In the genomic region with DNA sequence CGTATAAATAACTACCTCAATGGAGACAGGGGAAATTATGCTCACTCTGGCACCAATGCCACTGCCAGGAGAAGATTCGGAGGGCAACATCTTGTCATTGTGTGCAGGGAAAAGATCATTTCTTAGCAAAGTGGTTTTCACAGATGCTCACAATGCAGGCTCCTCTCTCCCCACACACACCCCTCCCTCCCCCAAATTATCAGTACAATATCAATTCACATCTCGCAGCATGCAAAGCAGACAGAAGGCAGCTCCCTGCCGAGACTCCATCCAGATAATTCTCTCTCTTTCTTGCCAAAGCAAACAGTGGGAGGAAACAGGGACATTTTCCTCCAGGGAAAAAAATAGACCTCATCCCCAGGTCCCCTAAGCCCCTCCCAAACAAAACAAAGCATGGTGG, we compare ENCODE assay signal across 22 mouse cellular contexts.
DNase-seq lines count a peak whose midpoint lies in the region; ATAC-seq and TF ChIP-seq lines count a peak whose summit lies in the region.
"Had no signal": no experiment of that assay in that cellular context is flagged by ENCODE, and none has a peak within 500 bp of the region (broad histone marks: within the 10 kb centered on the region; RNA-seq: fewer than 3 reads in every experiment).

No protein-coding gene starts in this region.

- no peak for TF ChIP-seq EP300 in stomach, postnatal 0 days (optimal IDR thresholded peaks at IDR 0.05)

- no peak overlapping the region for H3K4me3 ChIP-seq in hindbrain, embryonic 14.5 days (replicated peaks; ENCODE audit: low read length)
- no peak overlapping the region for H3K4me3 ChIP-seq in hindbrain, embryonic 11.5 days (ENCODE audit: low read depth, low read length)
- no peak overlapping the region for H3K4me3 ChIP-seq in midbrain, embryonic 14.5 days (replicated peaks; ENCODE audit: low read depth, low read length)
- no peak overlapping the region for H3K4me3 ChIP-seq in midbrain, embryonic 15.5 days
- H3K4me3 ChIP-seq in forebrain, postnatal 0 days (ENCODE audit: low read depth, low read length), result no peak overlapping the region
- no peak overlapping the region for H3K4me3 ChIP-seq in midbrain, postnatal 0 days (ENCODE audit: low read depth, low read length)
- no peak overlapping the region for H3K4me3 ChIP-seq in stomach, postnatal 0 days (ENCODE audit: low read depth, low read length)
- H3K4me3 ChIP-seq: heart, adult 2 months; midbrain, embryonic 12.5 days had no signal

- no peak overlapping the region for H3K9ac ChIP-seq in hindbrain, embryonic 14.5 days
- no peak overlapping the region for H3K9ac ChIP-seq in hindbrain, embryonic 11.5 days (ENCODE audit: low read depth, low read length)
- H3K9ac ChIP-seq in midbrain, embryonic 14.5 days (replicated peaks; ENCODE audit: low read length), result 0 out of 2 replicates have a peak overlapping the region, but pooled peaks have one; percentile 20
- H3K9ac ChIP-seq in midbrain, embryonic 15.5 days, result no peak overlapping the region
- no peak overlapping the region for H3K9ac ChIP-seq in forebrain, postnatal 0 days
- H3K9ac ChIP-seq in midbrain, postnatal 0 days (replicated peaks; ENCODE audit: low read length, poor library complexity, severe bottlenecking), result no peak overlapping the region
- H3K9ac ChIP-seq in stomach, postnatal 0 days (ENCODE audit: low read length), result no peak overlapping the region
- H3K9ac ChIP-seq: midbrain, embryonic 12.5 days had no signal

- H3K27me3 ChIP-seq in hindbrain, embryonic 14.5 days (ENCODE audit: control insufficient read depth, insufficient read depth, low read length), result no peaks in the 10 kb centered on the region
- no peaks in the 10 kb centered on the region for H3K27me3 ChIP-seq in hindbrain, embryonic 11.5 days (ENCODE audit: control insufficient read depth, insufficient read depth, low read length)
- H3K27me3 ChIP-seq in midbrain, embryonic 14.5 days (ENCODE audit: control insufficient read depth, insufficient read depth, low read length), result no peaks in the 10 kb centered on the region
- H3K27me3 ChIP-seq in midbrain, embryonic 15.5 days (replicated peaks), result no peaks in the 10 kb centered on the region
- no peaks in the 10 kb centered on the region for H3K27me3 ChIP-seq in forebrain, postnatal 0 days (ENCODE audit: insufficient read depth, low read length)
- H3K27me3 ChIP-seq in midbrain, postnatal 0 days (ENCODE audit: insufficient read depth, low read length), result no peaks in the 10 kb centered on the region
- no peaks in the 10 kb centered on the region for H3K27me3 ChIP-seq in stomach, postnatal 0 days (ENCODE audit: control insufficient read depth, insufficient read depth, low read length)
- H3K27me3 ChIP-seq: midbrain, embryonic 12.5 days; Patski had no signal

- ATAC-seq in hindbrain, embryonic 14.5 days (ENCODE audit: low FRiP score), result peak; percentile 48; the same call in 1 of the 2 replicates
- ATAC-seq in hindbrain, embryonic 11.5 days (ENCODE audit: low FRiP score), result no peak
- ATAC-seq in midbrain, embryonic 14.5 days (ENCODE audit: low FRiP score, low TSS enrichment), result no peak
- no peak for ATAC-seq in midbrain, embryonic 15.5 days (replicated peaks)
- ATAC-seq in forebrain, postnatal 0 days, result peak; percentile 66
- ATAC-seq in midbrain, postnatal 0 days (ENCODE audit: low FRiP score), result no peak
- ATAC-seq in stomach, postnatal 0 days (ENCODE audit: low FRiP score, low TSS enrichment), result no peak
- ATAC-seq: activated CD4-positive, CD25-positive, alpha-beta regulatory T cell, adult 4 months; inflammation-experienced regulatory T-cells, adult 6 months; Patski had no signal

- TF ChIP-seq CTCF in forebrain, postnatal 0 days (IDR thresholded peaks at IDR 0.05; ENCODE audit: low read depth), result no peak
- TF ChIP-seq CTCF in midbrain, postnatal 0 days (IDR thresholded peaks at IDR 0.05), result no peak
- TF ChIP-seq CTCF in stomach, postnatal 0 days (IDR thresholded peaks at IDR 0.05; ENCODE audit: low read depth), result no peak

- no peaks in the 10 kb centered on the region for H3K36me3 ChIP-seq in hindbrain, embryonic 14.5 days (replicated peaks; ENCODE audit: control insufficient read depth, insufficient read depth)
- no peaks in the 10 kb centered on the region for H3K36me3 ChIP-seq in hindbrain, embryonic 11.5 days (ENCODE audit: control insufficient read depth, insufficient read depth, low read length)
- H3K36me3 ChIP-seq in midbrain, embryonic 14.5 days (ENCODE audit: control insufficient read depth, insufficient read depth, low read length), result no peaks in the 10 kb centered on the region
- no peaks in the 10 kb centered on the region for H3K36me3 ChIP-seq in midbrain, embryonic 15.5 days (replicated peaks)
- H3K36me3 ChIP-seq in forebrain, postnatal 0 days (ENCODE audit: insufficient read depth), result no peaks in the 10 kb centered on the region
- no peaks in the 10 kb centered on the region for H3K36me3 ChIP-seq in midbrain, postnatal 0 days (ENCODE audit: insufficient read depth, low read length)
- H3K36me3 ChIP-seq in stomach, postnatal 0 days (ENCODE audit: control insufficient read depth, insufficient read depth, low read length), result no peaks in the 10 kb centered on the region
- H3K36me3 ChIP-seq: midbrain, embryonic 12.5 days had no signal

- H3K4me1 ChIP-seq in hindbrain, embryonic 14.5 days (replicated peaks; ENCODE audit: control insufficient read depth, insufficient read depth, low read length), result no peaks in the 10 kb centered on the region; the same call in 1 of the 2 replicates
- no peaks in the 10 kb centered on the region for H3K4me1 ChIP-seq in hindbrain, embryonic 11.5 days (replicated peaks; ENCODE audit: control insufficient read depth, insufficient read depth, low read length)
- no peaks in the 10 kb centered on the region for H3K4me1 ChIP-seq in midbrain, embryonic 14.5 days (ENCODE audit: control insufficient read depth, insufficient read depth, low read length)
- peaks cover 6% of the 10 kb centered on the region for H3K4me1 ChIP-seq in midbrain, embryonic 15.5 days
- no peaks in the 10 kb centered on the region for H3K4me1 ChIP-seq in forebrain, postnatal 0 days (ENCODE audit: insufficient read depth)
- no peaks in the 10 kb centered on the region for H3K4me1 ChIP-seq in midbrain, postnatal 0 days (ENCODE audit: insufficient read depth, low read length)
- H3K4me1 ChIP-seq in stomach, postnatal 0 days (replicated peaks; ENCODE audit: control insufficient read depth, insufficient read depth), result no peaks in the 10 kb centered on the region

- no peak overlapping the region; the same call in 1 of the 2 replicates for H3K4me2 ChIP-seq in hindbrain, embryonic 14.5 days (replicated peaks)
- no peak overlapping the region for H3K4me2 ChIP-seq in hindbrain, embryonic 11.5 days (replicated peaks; ENCODE audit: low read depth, low read length)
- H3K4me2 ChIP-seq in midbrain, embryonic 14.5 days (ENCODE audit: low read length), result peak overlapping the region; percentile 8; the same call in 1 of the 2 replicates
- no peak overlapping the region for H3K4me2 ChIP-seq in midbrain, embryonic 15.5 days
- no peak overlapping the region for H3K4me2 ChIP-seq in forebrain, postnatal 0 days (ENCODE audit: low read depth)
- H3K4me2 ChIP-seq in midbrain, postnatal 0 days (ENCODE audit: low read depth, low read length, poor library complexity, severe bottlenecking), result no peak overlapping the region
- no peak overlapping the region for H3K4me2 ChIP-seq in stomach, postnatal 0 days (replicated peaks; ENCODE audit: low read depth)
- H3K4me2 ChIP-seq: midbrain, embryonic 12.5 days had no signal

- 24% methylated on average over 4 of the region's 4 CpGs for WGBS in hindbrain, embryonic 14.5 days
- WGBS in hindbrain, embryonic 11.5 days, result 60% methylated on average over 4 of the region's 4 CpGs
- 29% methylated on average over 4 of the region's 4 CpGs for WGBS in midbrain, embryonic 14.5 days
- 24% methylated on average over 4 of the region's 4 CpGs for WGBS in midbrain, embryonic 15.5 days
- 22% methylated on average over 4 of the region's 4 CpGs for WGBS in forebrain, postnatal 0 days
- WGBS in midbrain, postnatal 0 days, result 19% methylated on average over 4 of the region's 4 CpGs
- 59% methylated on average over 4 of the region's 4 CpGs for WGBS in stomach, postnatal 0 days

- peak; percentile 30 for DNase-seq in hindbrain, embryonic 14.5 days (ENCODE audit: low spot score)
- no peak for DNase-seq in hindbrain, embryonic 11.5 days (ENCODE audit: low spot score)
- DNase-seq in midbrain, embryonic 14.5 days, result peak; percentile 35
- DNase-seq in forebrain, postnatal 0 days, result peak; percentile 56
- DNase-seq in midbrain, postnatal 0 days (ENCODE audit: low spot score), result peak; percentile 16
- no peak for DNase-seq in thymus, adult 18-20 months
- no peak for DNase-seq in stomach, postnatal 0 days (ENCODE audit: low spot score)
- DNase-seq: adrenal gland, postnatal 36 days; cerebellum, adult 9-11 months; gastrocnemius, postnatal 10 days; heart, adult 2 months; kidney, adult 8-10 months; kidney, postnatal 4 days; left cerebral cortex, postnatal 4 days; lung, adult 18-20 months; right cerebral cortex, postnatal 14 days; thymus, postnatal 36 days had no signal

- H3K9me3 ChIP-seq in hindbrain, embryonic 14.5 days (ENCODE audit: control insufficient read depth, low read length), result no peaks in the 10 kb centered on the region
- H3K9me3 ChIP-seq in hindbrain, embryonic 11.5 days (ENCODE audit: control insufficient read depth, low read length), result no peaks in the 10 kb centered on the region
- no peaks in the 10 kb centered on the region for H3K9me3 ChIP-seq in midbrain, embryonic 14.5 days (ENCODE audit: control insufficient read depth, low read length)
- H3K9me3 ChIP-seq in midbrain, embryonic 15.5 days, result no peaks in the 10 kb centered on the region
- no peaks in the 10 kb centered on the region for H3K9me3 ChIP-seq in forebrain, postnatal 0 days (ENCODE audit: low read length)
- H3K9me3 ChIP-seq in midbrain, postnatal 0 days (ENCODE audit: low read length), result no peaks in the 10 kb centered on the region
- H3K9me3 ChIP-seq in stomach, postnatal 0 days (ENCODE audit: control insufficient read depth, low read length), result no peaks in the 10 kb centered on the region
- H3K9me3 ChIP-seq: midbrain, embryonic 12.5 days had no signal

- H3K27ac ChIP-seq in hindbrain, embryonic 14.5 days, result peak overlapping the region; percentile 61; the same call in 1 of the 2 replicates
- no peak overlapping the region for H3K27ac ChIP-seq in hindbrain, embryonic 11.5 days (ENCODE audit: low read depth, low read length)
- H3K27ac ChIP-seq in midbrain, embryonic 14.5 days (replicated peaks; ENCODE audit: low read depth, low read length), result no peak overlapping the region
- no peak overlapping the region for H3K27ac ChIP-seq in midbrain, embryonic 15.5 days
- peak overlapping the region; percentile 45; the same call in 1 of the 2 replicates for H3K27ac ChIP-seq in forebrain, postnatal 0 days (ENCODE audit: low read depth, low read length)
- H3K27ac ChIP-seq in midbrain, postnatal 0 days (ENCODE audit: low read depth, low read length), result no peak overlapping the region
- H3K27ac ChIP-seq in stomach, postnatal 0 days (replicated peaks), result no peak overlapping the region
- H3K27ac ChIP-seq: heart, adult 2 months; midbrain, embryonic 12.5 days had no signal

Comparison
In these comparisons a context has a peak if more than half of its experiments do, and no peak if none do; other contexts are left out.
1. ATAC-seq: peak in hindbrain, embryonic 14.5 days (single experiment) and forebrain, postnatal 0 days (single experiment); none in hindbrain, embryonic 11.5 days (single experiment), midbrain, embryonic 14.5 days (single experiment), midbrain, embryonic 15.5 days (single experiment), midbrain, postnatal 0 days (single experiment) and stomach, postnatal 0 days (single experiment).
2. DNase-seq: peak in hindbrain, embryonic 14.5 days (single experiment), midbrain, embryonic 14.5 days (single experiment), forebrain, postnatal 0 days (single experiment) and midbrain, postnatal 0 days (single experiment); none in hindbrain, embryonic 11.5 days (single experiment), thymus, adult 18-20 months (0 of 2) and stomach, postnatal 0 days (single experiment).
3. H3K27ac ChIP-seq: peak in hindbrain, embryonic 14.5 days (single experiment) and forebrain, postnatal 0 days (single experiment); none in hindbrain, embryonic 11.5 days (single experiment), midbrain, embryonic 14.5 days (single experiment), midbrain, embryonic 15.5 days (single experiment), midbrain, postnatal 0 days (single experiment) and stomach, postnatal 0 days (single experiment).